In genomic region chr8:124663112-124663873, GRCm38 (mm10) we compare ENCODE assay signal across 8 mouse cellular contexts. TPM values are rescaled to one million over a fixed set of nuclear protein-coding genes. Genes with fewer than 3 reads are reported as not detected.
DNase-seq lines count a peak whose midpoint lies in the region; ATAC-seq lines count a peak whose summit lies in the region.

2310022B05Rik (minus strand) TSS chr8:124663369.

- ATAC-seq in megakaryocyte, adult 5-6 weeks (ENCODE audit: poor library complexity, severe bottlenecking) = peak; percentile 75

- DNase-seq in adrenal gland, adult (ENCODE audit: inconsistent age in 2 of 2, low spot score in 1 of 2) = peak; percentile 94 to 97
- DNase-seq in embryo, embryonic 10 days (ENCODE audit: low spot score) = peak; percentile 90
- DNase-seq in gastrocnemius, postnatal 10 days = peak; percentile 83
- peak; percentile 88 for DNase-seq in induced T-regulatory cell, adult 2 months (ENCODE audit: low read depth)
- peak; percentile 70 to 87 for DNase-seq in left cerebral cortex, adult 8-10 months (ENCODE audit: low spot score in 2 of 2)
- DNase-seq in right cerebral cortex, adult 18-20 months = peak; percentile 84
- DNase-seq in urinary bladder, adult 2 months (ENCODE audit: low spot score) = peak; percentile 78

RNA-seq across cellular contexts. Expression of gene 2310022B05Rik, which starts in this region (rescaled TPM):
- total RNA-seq in gastrocnemius, postnatal 10 days (2021) = 10 to 100 TPM; 31.7 to 42.0 TPM
- 10 to 100 TPM; 68.8 to 73.0 (median 71.5) TPM for total RNA-seq in left cerebral cortex, adult 8-10 months (2022)
- total RNA-seq in megakaryocyte, adult 5-6 weeks (2015) = 6.2 and 7.5 TPM in 2 replicates
- total RNA-seq in megakaryocyte, adult 5-6 weeks (2017) = 1.6 and 2.1 TPM in 2 replicates
- 42.1 and 45.9 TPM in 2 replicates for polyA plus RNA-seq in urinary bladder, adult 2 months (2012; rRNA removed)

Comparison
In these comparisons a context has a peak if more than half of its experiments do, and no peak if none do; other contexts are left out.
1. Peak in every context shown above with its lines: DNase-seq and ATAC-seq.